Mouse (Mus musculus): ENCODE results near the gene Lrsam1. TPM values are rescaled to one million over a fixed set of nuclear protein-coding genes. Genes with fewer than 3 reads are reported as not detected.
A peak's percentile ranks its signal among the peaks of the same experiment; 100 is the strongest.

Gene Lrsam1
- polyA plus RNA-seq, 1 experiment = 4.1 TPM

GRCm38 (mm10) chr2:32928235-32928946 is 33.0 kb downstream of the Lrsam1 start:
- peak; percentile 75 for TF ChIP-seq CTCF (IDR thresholded peaks at IDR 0.05; ENCODE audit: control insufficient read depth, insufficient read depth, low read length)
- TF ChIP-seq POLR2A (IDR thresholded peaks at IDR 0.05; ENCODE audit: borderline replicate concordance, control insufficient read depth, low read depth, low read length) = no peak
- WGBS = 46% methylated on average over 10 of the region's 10 CpGs
- Histone ChIP-seq H3K4me1 (ENCODE audit: control insufficient read depth, insufficient read depth, low read length) (no peaks in the 10 kb centered on the region), H3K4me3 (replicated peaks; ENCODE audit: control insufficient read depth, low read depth, low read length) (no peak overlapping the region), H3K27ac (ENCODE audit: control insufficient read depth, insufficient read depth, low read depth, low read length, poor library complexity) (no peak overlapping the region)

- Histone ChIP-seq H3K4me1 (ENCODE audit: control insufficient read depth, insufficient read depth, low read length) (no peaks in the 10 kb centered on the region), H3K4me3 (replicated peaks; ENCODE audit: control insufficient read depth, low read depth, low read length) (no peak overlapping the region), H3K27ac (ENCODE audit: control insufficient read depth, insufficient read depth, low read depth, low read length, poor library complexity) (no peak overlapping the region)
- WGBS = 78% methylated on average over 15 of the region's 15 CpGs
- TF ChIP-seq POLR2A (IDR thresholded peaks at IDR 0.05; ENCODE audit: borderline replicate concordance, control insufficient read depth, low read depth, low read length) = no peak
- TF ChIP-seq CTCF (IDR thresholded peaks at IDR 0.05; ENCODE audit: control insufficient read depth, insufficient read depth, low read length) = no peak
Measured at GRCm38 (mm10) chr2:32927624-32928234, 33.7 kb downstream of the Lrsam1 start.

GRCm38 (mm10) chr2:32926330-32927075 is 34.9 kb downstream of the Lrsam1 start:
- 84% methylated on average over 12 of the region's 12 CpGs for WGBS
- Histone ChIP-seq H3K27ac (ENCODE audit: control insufficient read depth, insufficient read depth, low read depth, low read length, poor library complexity) (no peak overlapping the region), H3K4me1 (ENCODE audit: control insufficient read depth, insufficient read depth, low read length) (no peaks in the 10 kb centered on the region), H3K4me3 (replicated peaks; ENCODE audit: control insufficient read depth, low read depth, low read length) (no peak overlapping the region)
- TF ChIP-seq CTCF (IDR thresholded peaks at IDR 0.05; ENCODE audit: control insufficient read depth, insufficient read depth, low read length) = no peak
- TF ChIP-seq POLR2A (IDR thresholded peaks at IDR 0.05; ENCODE audit: borderline replicate concordance, control insufficient read depth, low read depth, low read length) = no peak

- 80% methylated on average over 10 of the region's 10 CpGs for WGBS
- TF ChIP-seq CTCF (IDR thresholded peaks at IDR 0.05; ENCODE audit: control insufficient read depth, insufficient read depth, low read length) = no peak
- no peak for TF ChIP-seq POLR2A (IDR thresholded peaks at IDR 0.05; ENCODE audit: borderline replicate concordance, control insufficient read depth, low read depth, low read length)
- Histone ChIP-seq H3K4me1 (ENCODE audit: control insufficient read depth, insufficient read depth, low read length) (no peaks in the 10 kb centered on the region), H3K4me3 (replicated peaks; ENCODE audit: control insufficient read depth, low read depth, low read length) (no peak overlapping the region), H3K27ac (ENCODE audit: control insufficient read depth, insufficient read depth, low read depth, low read length, poor library complexity) (no peak overlapping the region)
Measured at GRCm38 (mm10) chr2:32924306-32924844, 37.0 kb downstream of the Lrsam1 start.

GRCm38 (mm10) chr2:32923551-32924250 is 37.7 kb downstream of the Lrsam1 start:
- TF ChIP-seq POLR2A (IDR thresholded peaks at IDR 0.05; ENCODE audit: borderline replicate concordance, control insufficient read depth, low read depth, low read length) (no peak), CTCF (IDR thresholded peaks at IDR 0.05; ENCODE audit: control insufficient read depth, insufficient read depth, low read length) (no peak)
- no peaks in the 10 kb centered on the region for H3K4me1 ChIP-seq (ENCODE audit: control insufficient read depth, insufficient read depth, low read length)
- H3K27ac ChIP-seq (ENCODE audit: control insufficient read depth, insufficient read depth, low read depth, low read length, poor library complexity) = no peak overlapping the region
- no peak overlapping the region for H3K4me3 ChIP-seq (replicated peaks; ENCODE audit: control insufficient read depth, low read depth, low read length)
- 88% methylated on average over 24 of the region's 24 CpGs for WGBS

- Histone ChIP-seq H3K27ac (ENCODE audit: control insufficient read depth, insufficient read depth, low read depth, low read length, poor library complexity) (no peak overlapping the region), H3K4me1 (ENCODE audit: control insufficient read depth, insufficient read depth, low read length) (no peaks in the 10 kb centered on the region), H3K4me3 (replicated peaks; ENCODE audit: control insufficient read depth, low read depth, low read length) (no peak overlapping the region)
- TF ChIP-seq CTCF (IDR thresholded peaks at IDR 0.05; ENCODE audit: control insufficient read depth, insufficient read depth, low read length) (no peak), POLR2A (IDR thresholded peaks at IDR 0.05; ENCODE audit: borderline replicate concordance, control insufficient read depth, low read depth, low read length) (no peak)
- WGBS = 86% methylated on average over 13 of the region's 13 CpGs
Measured at GRCm38 (mm10) chr2:32922564-32922963, 38.9 kb downstream of the Lrsam1 start.

- WGBS = 88% methylated on average over 15 of the region's 15 CpGs
- Histone ChIP-seq H3K4me3 (replicated peaks; ENCODE audit: control insufficient read depth, low read depth, low read length) (no peak overlapping the region), H3K27ac (ENCODE audit: control insufficient read depth, insufficient read depth, low read depth, low read length, poor library complexity) (no peak overlapping the region), H3K4me1 (ENCODE audit: control insufficient read depth, insufficient read depth, low read length) (no peaks in the 10 kb centered on the region)
- TF ChIP-seq POLR2A (IDR thresholded peaks at IDR 0.05; ENCODE audit: borderline replicate concordance, control insufficient read depth, low read depth, low read length) (no peak), CTCF (IDR thresholded peaks at IDR 0.05; ENCODE audit: control insufficient read depth, insufficient read depth, low read length) (no peak)
Measured at GRCm38 (mm10) chr2:32921801-32922380, 39.5 kb downstream of the Lrsam1 start.
